Mouse (Mus musculus) 416B (cell line): ENCODE data around the gene Alas2.

Experiments used
- DNase-seq: peaks from one replicate; pipeline ENCODE4 v3.0.0; 2011; ENCODE audit warnings: low read depth

The Alas2 gene

DNA sequence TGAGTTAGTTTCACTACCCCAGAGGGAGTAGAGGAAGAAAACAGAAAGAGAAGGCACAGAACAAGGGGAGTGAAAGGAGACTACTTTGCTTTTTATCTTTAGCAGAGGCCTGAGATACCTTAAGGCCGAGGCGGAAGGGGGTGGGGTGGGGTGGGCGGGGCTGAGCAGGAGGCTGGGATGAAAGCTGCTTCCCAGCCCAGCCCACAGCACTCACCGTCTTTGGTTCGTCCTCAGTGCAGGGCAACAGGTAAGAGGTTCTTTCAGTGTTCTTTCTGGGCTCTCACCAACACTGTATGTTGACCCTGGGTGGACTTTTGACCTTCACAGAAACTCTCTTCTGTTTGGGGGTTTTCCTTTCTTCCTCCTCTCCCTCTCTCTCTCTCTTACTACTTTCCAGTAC lies at the start of gene Alas2:
Alas2 (plus strand) TSS at position 137 of the 400 bp plus-strand sequence.
- DNase-seq, result no peak

DNA sequence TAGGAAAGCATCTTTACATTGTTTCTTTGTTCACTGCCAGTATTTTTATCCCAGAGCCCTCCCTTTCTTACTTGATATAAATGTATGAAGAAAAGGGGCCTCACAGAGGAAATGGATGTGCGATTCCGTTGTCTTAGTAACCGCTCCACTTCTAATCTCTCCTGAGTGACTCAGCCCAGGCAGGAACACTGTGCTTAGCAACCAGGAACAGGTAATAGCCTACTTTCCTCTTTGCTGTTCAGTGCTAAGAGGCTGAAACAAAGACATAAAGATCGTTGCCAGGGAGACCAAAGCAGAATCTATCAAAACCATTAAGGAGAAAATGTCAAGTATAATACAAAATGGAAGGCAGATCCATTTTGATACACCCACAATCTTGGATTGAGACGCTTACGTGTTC lies 38.5 kb upstream of the Alas2 start:
- DNase-seq, result no peak

DNA sequence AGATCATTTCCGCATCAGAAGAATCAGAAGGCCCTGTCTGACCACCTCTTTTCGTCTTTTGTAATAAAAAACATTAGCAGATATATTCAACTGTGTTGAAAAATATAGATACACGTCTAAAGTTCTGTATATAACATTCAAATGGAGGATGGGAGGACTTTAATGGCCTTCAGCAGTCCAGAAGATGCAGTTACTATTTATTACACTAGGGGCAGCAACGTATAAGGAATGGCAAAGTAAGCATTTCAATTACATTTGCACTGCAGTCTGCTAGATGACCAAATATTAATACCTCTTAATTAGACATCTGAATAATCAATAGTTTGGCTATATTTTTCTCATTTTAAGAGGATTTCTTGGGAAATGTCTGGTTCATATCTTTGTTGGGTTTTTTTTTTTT lies 36.5 kb upstream of the Alas2 start:
- DNase-seq, result peak; percentile 70

- DNase-seq, result peak; percentile 51
Measured at GRCm38 (mm10) chrX:150511274-150511673, 35.9 kb upstream of the Alas2 start.

- DNase-seq, result no peak
Measured at GRCm38 (mm10) chrX:150514127-150514526, 33.0 kb upstream of the Alas2 start.

DNA sequence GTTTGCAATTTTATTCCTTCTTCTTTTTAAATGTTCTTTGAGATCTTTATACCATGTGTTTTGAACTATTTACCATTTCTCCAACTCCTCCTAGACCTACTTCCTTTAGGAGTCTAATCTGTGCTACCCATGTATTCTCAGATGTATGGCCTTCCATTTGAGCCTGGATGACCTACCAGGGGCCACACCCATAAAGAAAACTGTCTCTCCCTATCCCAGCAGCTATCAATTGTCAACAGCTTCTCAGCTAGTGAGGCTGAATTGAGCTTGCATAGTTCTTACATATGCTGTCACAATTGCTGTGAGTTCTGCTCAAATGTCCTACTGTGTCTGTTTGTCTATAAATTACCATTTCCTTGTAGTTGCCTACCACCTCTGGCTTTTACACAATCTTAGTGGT lies 31.2 kb upstream of the Alas2 start:
- DNase-seq, result no peak

DNA sequence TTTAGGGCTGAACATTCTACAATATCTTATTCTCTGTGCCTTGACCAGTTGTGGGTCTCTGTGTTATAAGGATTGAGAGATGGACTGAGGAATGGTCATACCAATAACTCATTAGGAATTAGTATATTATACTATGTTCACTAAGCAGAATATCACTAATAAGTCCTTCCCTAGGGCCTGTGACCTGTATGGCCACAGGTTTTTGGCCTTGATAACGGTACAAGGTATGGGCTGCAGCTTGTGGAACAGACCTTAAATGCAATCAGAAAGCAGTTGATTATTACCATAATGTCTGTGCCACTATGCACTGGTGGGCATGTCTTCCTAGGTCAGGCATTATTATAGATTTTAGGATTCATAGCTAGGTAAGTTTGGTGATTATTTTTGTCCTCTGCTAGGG lies 30.7 kb upstream of the Alas2 start:
- DNase-seq, result no peak

DNA sequence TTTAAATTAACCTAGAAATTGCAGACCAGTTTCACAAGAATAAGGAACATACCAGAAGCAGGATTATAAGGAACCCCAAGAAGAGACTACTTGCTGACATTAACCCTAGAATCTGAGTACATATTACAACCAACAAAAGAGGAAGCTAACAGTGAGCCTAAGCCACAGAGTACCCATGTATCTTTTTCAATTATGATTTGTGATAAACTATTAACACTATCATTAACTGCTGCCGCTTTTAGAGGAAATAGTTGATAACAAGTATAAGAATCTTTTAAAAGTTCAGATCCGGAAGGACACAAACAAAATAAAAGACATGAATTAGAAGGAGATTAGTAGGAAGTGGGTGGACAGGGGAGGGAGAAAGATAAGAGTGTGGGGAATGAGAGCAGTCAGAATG lies 7.1 kb upstream of the Alas2 start:
- peak; percentile 13 for DNase-seq

DNA sequence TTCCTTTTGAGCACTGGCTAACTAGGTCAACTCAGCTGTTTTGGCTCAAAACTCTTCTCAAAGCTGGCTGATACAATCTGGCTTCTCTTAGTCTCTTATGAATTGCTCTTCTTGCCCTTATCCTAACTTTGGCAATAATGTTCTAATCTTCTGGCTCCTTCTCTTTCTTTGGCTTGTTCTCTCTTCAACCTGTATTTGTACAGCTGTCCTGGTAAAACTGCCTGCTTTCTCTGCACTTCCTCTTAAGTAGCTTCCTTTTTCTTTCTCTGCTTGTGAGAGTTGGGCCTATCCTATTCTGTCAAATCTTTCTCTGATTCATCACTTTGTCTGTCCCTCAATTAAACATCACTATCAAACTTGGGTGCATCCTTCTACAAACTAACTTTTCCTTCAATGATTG lies 5.5 kb upstream of the Alas2 start:
- no peak for DNase-seq

- no peak for DNase-seq
Measured at GRCm38 (mm10) chrX:150549639-150550038, 2.5 kb downstream of the Alas2 start.

GRCm38 (mm10) chrX:150551986-150552385 lies 4.8 kb downstream of the Alas2 start:
- DNase-seq, result no peak

GRCm38 (mm10) chrX:150554032-150554431 lies 6.9 kb downstream of the Alas2 start:
- DNase-seq, result no peak

- DNase-seq, result no peak
Measured at GRCm38 (mm10) chrX:150564644-150565357, 17.6 kb downstream of the Alas2 start.

DNA sequence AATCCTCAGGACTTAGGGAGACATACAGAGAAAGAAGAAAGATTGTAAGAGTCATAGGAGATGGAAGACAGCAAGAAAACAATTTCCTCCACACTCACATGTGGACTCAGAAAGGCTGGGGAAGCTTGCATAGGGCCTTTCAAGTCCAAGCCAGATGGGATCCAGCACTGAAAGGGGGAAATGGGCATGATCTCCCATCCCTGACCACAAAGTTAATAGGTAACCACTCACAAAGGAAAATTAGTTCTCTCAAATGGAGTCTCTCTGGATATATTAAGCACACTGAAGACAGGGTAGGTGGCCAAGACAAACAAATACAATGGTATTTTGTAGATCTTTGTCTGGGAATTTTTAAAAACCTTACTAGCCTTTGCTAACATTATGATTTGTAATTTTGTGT lies 34.7 kb downstream of the Alas2 start:
- DNase-seq, result no peak

DNA sequence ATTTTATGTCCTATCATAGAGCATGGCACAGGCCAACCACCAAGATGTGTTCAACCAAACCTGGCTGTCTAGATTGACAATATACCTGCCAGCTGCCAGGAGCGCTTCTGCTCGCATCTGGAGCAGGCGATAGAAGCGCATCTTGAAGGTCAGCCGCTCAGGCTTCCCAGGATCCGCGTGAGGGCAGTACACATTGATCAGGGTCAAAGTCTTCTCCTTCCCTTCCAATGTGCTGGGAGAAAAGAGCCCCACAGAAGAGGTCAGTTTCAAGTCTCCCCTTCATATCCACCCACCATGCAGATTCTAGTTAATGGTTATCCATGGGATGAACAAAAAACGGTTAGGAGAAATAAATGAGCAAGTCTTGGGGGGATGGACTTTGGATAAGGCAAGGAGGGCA lies 37.9 kb downstream of the Alas2 start:
- no peak for DNase-seq

- peak; percentile 86 for DNase-seq
Measured at GRCm38 (mm10) chrX:150588023-150588764, 41.0 kb downstream of the Alas2 start, which contains the start of gene Pfkfb1. Pfkfb1 (plus strand) TSS chrX:150588229.

DNA sequence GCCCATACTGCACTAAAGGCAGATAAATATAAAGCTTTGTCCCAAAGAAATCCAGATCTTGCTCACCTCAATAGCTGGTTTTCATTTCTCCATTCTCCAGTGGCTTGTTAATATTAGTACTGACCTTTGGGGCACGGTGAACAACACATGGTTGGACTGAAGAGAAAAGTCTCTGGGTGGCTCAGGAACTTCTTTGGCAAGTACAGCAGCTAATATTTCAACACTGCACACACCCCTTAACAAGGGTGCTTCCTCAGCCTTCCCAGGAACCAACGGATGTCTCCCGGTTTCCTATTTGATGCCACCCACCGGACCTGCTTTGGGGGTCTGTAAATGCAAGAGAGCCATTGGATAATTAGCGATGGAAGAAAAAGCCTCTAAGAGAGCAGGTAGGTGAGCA lies 42.5 kb downstream of the Alas2 start, which contains the start of gene Apex2:
Apex2 (minus strand) TSS at position 173 of the 400 bp plus-strand sequence.
- no peak for DNase-seq

DNA sequence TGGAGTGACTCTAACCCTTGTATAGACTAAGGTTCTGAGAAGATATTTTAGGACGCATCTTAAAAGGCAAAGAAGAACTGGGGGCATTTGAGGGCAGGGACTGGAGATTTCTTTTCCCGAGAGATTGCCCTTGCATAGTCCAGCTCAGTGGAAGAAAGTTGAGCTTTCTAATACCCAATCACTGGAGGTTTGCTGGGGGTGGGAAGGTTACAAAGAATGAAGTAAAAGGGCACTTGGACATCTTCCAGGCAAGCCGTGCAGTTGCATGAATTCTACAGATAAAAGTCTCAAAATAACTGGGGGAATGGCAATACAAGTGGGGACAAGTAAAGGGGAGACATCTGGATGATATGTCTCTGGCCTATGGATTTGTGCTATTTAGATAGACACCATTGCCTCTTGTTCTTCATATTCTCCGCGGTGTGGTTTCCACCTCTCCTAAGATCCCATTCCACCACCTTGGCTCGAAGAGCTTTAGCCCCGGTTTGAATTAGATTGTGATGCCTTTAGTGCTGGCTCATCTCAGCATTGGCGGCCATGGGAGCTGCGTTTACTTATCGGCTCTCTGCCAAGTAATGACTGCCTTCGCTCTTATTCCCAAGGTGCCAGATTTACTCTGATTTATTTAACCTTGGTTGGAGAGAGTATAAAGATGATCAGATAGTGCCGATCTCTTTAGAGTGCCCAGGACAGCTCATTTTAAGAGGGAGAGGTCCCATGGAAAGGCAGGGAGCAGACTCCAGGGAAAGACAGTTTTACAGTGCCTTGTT lies 46.3 kb downstream of the Alas2 start:
- no peak for DNase-seq

DNA sequence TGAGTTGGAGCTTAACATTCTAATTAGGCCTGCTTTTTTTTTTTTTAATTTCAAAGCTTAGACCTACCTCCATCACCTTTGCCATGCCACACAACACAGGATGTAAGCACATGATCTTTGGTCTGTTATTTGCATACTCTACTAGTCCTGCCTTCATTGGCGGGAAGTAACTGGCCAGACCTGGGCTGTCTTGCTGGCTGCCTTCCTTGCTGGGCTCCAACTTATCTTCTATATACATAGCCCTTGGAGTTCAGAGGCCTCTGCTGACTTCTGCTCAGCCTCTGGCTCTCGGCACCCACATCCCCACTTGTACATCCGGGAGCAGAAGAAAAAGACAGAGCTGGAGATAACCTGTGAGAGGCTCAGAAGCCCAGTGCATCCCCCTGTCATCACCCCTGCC lies 47.0 kb downstream of the Alas2 start:
- no peak for DNase-seq

- DNase-seq, result peak; percentile 36
Measured at GRCm38 (mm10) chrX:150595016-150595760, 48.0 kb downstream of the Alas2 start.

DNA sequence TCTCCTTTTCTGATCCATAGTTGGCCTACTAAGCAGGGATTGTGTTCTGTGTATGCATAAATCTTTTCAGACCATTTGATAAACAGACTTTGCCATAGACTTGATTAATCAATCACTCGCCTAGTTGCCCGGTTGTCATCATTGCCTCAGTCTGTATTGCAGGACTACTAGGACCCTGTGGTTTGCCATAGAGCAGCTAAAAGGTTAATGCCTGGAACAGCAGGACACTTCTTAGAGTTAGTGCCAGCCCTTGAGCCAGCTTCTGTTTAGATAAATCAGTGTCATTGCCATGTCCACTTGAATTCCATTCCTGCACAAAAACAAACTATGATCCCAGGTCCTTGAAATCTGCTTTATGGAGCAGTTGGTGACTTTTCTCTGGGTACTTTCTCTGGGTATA lies 51.7 kb downstream of the Alas2 start:
- DNase-seq, result no peak
